Mouse (Mus musculus) liver, adult 2 months (tissue): ENCODE measurements around the gene Rex1bd. TPM values are rescaled to one million over a fixed set of nuclear protein-coding genes. Genes with fewer than 3 reads are reported as not detected.
"Not testable (repeated sequence)": the region's sequence is repeated elsewhere in the genome, so short reads cannot be mapped to it uniquely, and the experiment has no call there.

Experiments used
- DNase-seq: peaks from one replicate; pipeline ENCODE4 v3.0.0-alpha.2; 2011; ENCODE audit warnings: low read depth, low spot score; ENCODE audit errors: extremely low read depth
- H3K27ac ChIP-seq: fragments of 200-500 bp; replicated peaks from 2 replicates; pipeline ENCODE4 v1.5.1; 2012; ENCODE audit warnings: low read depth, mild to moderate bottlenecking, control low read depth, inconsistent platforms, low read length; ENCODE audit not compliant: insufficient read depth
- H3K27me3 ChIP-seq: fragments of 200-500 bp; 2 replicates; pipeline ENCODE4 v1.6.1; 2012; ENCODE audit warnings: mild to moderate bottlenecking, moderate library complexity, low read length, inconsistent platforms; ENCODE audit not compliant: control insufficient read depth, insufficient read depth
- H3K36me3 ChIP-seq: fragments of 200-500 bp; 2 replicates; pipeline ENCODE4 v1.6.1; 2012; ENCODE audit warnings: low read length, inconsistent platforms; ENCODE audit not compliant: control insufficient read depth, insufficient read depth
- H3K4me1 ChIP-seq: fragments of 200-500 bp; 2 replicates; pipeline ENCODE4 v1.6.1; 2011; ENCODE audit warnings: low read length; ENCODE audit not compliant: control insufficient read depth, insufficient read depth
- H3K4me3 ChIP-seq: fragments of 200-500 bp; 2 replicates; pipeline ENCODE4 v1.5.1; 2011; ENCODE audit warnings: low read depth, mild to moderate bottlenecking, control low read depth, low read length, moderate library complexity; ENCODE audit not compliant: insufficient read depth
- H3K79me2 ChIP-seq: fragments of 200-500 bp; 2 replicates; pipeline ENCODE4 v1.6.1; 2012; ENCODE audit warnings: inconsistent platforms, mild to moderate bottlenecking, low read length, moderate library complexity; ENCODE audit not compliant: control insufficient read depth, insufficient read depth
- H3K9ac ChIP-seq: fragments of 200-500 bp; 2 replicates; pipeline ENCODE4 v1.6.1; 2012; ENCODE audit warnings: low read depth, mild to moderate bottlenecking, control low read depth, inconsistent platforms, low read length
- CTCF ChIP-seq: fragments of 200-500 bp; IDR thresholded peaks from 2 replicates; pipeline ENCODE4 v1.5.1; 2011; ENCODE audit warnings: low read depth, low read length, control low read depth
- POLR2A ChIP-seq: fragments of 200-500 bp; IDR thresholded peaks from 2 replicates; pipeline ENCODE4 v1.6.1; 2011; ENCODE audit warnings: low read length, control low read depth; ENCODE audit not compliant: insufficient read depth; ENCODE audit errors: extremely low read depth
- whole genome bisulfite sequencing: fragments of 180-500 bp; shearing (Covaris S2); methylation state at CpG from one replicate; pipeline ENCODE4 v1.1.7; 2018; 5-methylcytosine and 5-hydroxymethylcytosine counted together
- polyA plus RNA-seq: library from polyadenylated mRNA; depleted of rRNA; stranded (reverse); fragments of >200 nt; gene quantifications from 2 replicates; pipeline ENCODE4 v1.2.3, GENCODE M21; 2012
- total RNA-seq: library from RNA; depleted of rRNA; stranded (reverse); fragments of >200 nt; gene quantifications from 2 replicates; pipeline ENCODE4 v1.2.3, GENCODE M21; 2014

Gene Rex1bd
- total and polyA plus RNA-seq, 2 experiments, result 60.8 to 141 TPM

DNA sequence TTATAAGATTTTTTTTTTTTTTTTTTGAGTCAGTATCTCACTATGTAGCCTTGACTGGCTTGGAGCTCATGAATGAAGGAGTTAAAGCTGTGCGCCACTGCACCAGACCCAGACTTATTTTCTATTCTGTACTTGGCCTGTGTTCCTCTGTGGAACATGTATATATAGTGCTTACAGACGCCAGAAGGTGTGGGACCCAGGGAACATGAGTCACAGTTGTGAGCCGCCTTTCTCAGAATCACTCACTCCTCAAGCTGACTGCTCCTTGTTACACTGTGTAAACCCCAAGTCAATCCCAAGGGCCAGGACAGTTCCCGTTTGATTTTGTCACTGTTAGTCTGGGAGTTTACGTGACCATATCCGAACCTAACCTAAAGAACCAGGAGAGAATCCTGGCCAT is 12.5 kb upstream of the Rex1bd start:
- Histone ChIP-seq H3K79me2 (peaks cover 7% of the 10 kb centered on the region; the same call in 1 of the 2 replicates), H3K27ac (no peak overlapping the region), H3K4me3 (no peak overlapping the region), H3K27me3 (no peaks in the 10 kb centered on the region), H3K9ac (no peak overlapping the region), H3K36me3 (peaks cover 7% of the 10 kb centered on the region), H3K4me1 (peaks cover 5% of the 10 kb centered on the region; the same call in 1 of the 2 replicates)
- no peak for DNase-seq
- no peak for TF ChIP-seq POLR2A
- TF ChIP-seq CTCF, result no peak
- 92% methylated on average over 6 of the region's 6 CpGs for WGBS

DNA sequence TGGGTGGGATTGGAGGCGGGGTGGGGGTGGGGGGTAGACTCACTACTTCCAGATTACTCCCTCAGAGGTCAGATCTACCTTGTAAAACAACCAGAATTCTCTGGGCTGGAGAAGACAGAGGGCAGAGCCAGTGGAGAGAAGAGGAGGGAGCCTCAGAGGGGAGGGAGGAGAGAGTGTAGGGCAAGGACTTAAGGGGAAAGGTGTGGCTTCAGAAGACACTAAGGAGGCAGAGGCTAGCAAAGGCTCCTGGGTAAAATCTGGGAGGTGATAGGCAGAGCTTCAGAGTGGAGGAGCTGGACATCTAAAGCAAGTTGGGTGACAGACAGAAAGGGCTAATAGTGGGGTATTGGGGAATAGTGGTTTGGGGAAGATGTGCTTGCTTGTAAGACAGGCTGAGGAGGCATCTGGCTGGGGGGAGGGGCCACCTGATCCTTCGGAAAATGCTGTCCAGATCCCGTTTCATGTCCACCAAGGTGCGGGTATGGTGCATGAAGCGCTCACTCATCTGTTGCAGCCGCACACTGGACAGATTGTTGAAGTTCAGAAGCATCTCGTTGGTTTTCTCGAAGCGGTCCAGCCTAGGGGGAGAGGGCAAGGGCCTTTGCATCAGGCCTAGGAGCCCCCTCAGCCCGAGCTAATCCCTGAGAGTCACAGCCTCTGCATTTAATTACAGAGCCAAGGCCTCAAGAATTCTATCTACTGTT is 11.5 kb upstream of the Rex1bd start:
- TF ChIP-seq CTCF, result no peak
- no peak for TF ChIP-seq POLR2A
- Histone ChIP-seq H3K36me3 (peaks cover 7% of the 10 kb centered on the region), H3K27me3 (no peaks in the 10 kb centered on the region), H3K79me2 (peaks cover 10% of the 10 kb centered on the region; the same call in 1 of the 2 replicates), H3K9ac (no peak overlapping the region), H3K4me1 (peaks cover 2% of the 10 kb centered on the region; the same call in 1 of the 2 replicates), H3K4me3 (no peak overlapping the region), H3K27ac (no peak overlapping the region)
- WGBS, result 90% methylated on average over 10 of the region's 10 CpGs
- no peak for DNase-seq

DNA sequence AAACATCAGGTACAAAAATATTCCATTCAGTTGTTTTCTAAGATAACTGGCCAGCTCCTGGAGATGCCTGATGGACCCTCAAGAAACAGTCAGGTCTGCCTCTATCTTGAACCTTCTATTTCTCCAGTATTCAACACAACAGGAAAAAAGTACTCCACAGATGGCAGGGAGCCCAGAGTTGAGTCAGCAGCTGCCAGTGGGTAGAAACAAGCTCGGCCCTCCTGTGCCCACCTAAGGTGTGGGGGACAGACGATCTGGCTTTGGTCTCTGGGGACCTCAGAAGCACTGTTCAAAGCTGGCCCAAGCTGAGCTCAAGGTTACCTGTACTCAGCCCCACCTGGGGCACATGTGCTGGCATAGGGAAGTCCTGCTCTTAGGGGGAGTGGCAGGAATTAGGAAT is 6.9 kb upstream of the Rex1bd start:
- no peak for DNase-seq
- TF ChIP-seq POLR2A (no peak), CTCF (no peak)
- WGBS, result 37% methylated on average over 2 of the region's 2 CpGs

DNA sequence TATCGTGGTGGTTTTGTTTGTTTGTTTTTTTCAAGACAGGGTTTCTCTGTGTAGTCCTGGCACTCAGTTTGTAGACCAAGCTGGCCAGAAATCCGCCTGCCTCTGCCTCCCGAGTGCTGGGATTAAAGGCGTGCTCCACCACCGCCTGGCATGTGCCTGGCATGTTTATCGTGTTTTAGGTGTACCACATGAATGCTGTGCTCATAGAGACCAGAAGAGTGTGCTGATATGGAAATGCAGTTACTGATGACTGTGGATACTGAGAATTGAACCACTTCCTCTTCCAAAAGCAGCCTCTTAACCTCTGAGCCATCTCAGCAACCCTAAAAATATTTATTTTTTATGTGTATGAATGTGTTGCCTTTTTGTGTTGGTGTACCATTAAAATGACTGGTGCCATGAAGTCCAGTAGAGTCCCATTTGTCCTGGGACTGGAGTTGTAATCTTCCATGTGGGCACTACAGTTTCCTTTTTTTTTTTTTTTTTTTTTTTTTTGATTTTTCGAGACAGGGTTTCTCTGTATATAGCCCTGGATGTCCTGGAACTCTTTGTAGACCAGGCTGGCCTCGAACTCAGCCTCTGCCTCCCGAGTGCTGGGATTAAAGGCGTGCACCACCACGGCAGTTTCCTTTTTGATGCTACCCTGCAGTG is 5.8 kb upstream of the Rex1bd start:
- no peak for DNase-seq
- no peaks in the 10 kb centered on the region for H3K27me3 ChIP-seq
- peaks cover 15% of the 10 kb centered on the region for H3K4me1 ChIP-seq
- H3K27ac ChIP-seq, result no peak overlapping the region
- H3K79me2 ChIP-seq, result peaks cover 25% of the 10 kb centered on the region; the same call in 1 of the 2 replicates
- peaks cover 12% of the 10 kb centered on the region for H3K36me3 ChIP-seq
- 77% methylated on average over 11 of the region's 11 CpGs for WGBS
- no peak overlapping the region for H3K4me3 ChIP-seq
- no peak overlapping the region for H3K9ac ChIP-seq
- TF ChIP-seq CTCF, result no peak
- TF ChIP-seq POLR2A, result no peak

More for the DNA sequence above, 6.9 kb upstream of the Rex1bd start:
- H3K9ac ChIP-seq, result no peak overlapping the region
- H3K4me1 ChIP-seq, result peaks cover 14% of the 10 kb centered on the region
- H3K4me3 ChIP-seq, result no peak overlapping the region
- H3K79me2 ChIP-seq, result peaks cover 25% of the 10 kb centered on the region; the same call in 1 of the 2 replicates
- no peak overlapping the region for H3K27ac ChIP-seq
- peaks cover 4% of the 10 kb centered on the region for H3K36me3 ChIP-seq
- no peaks in the 10 kb centered on the region for H3K27me3 ChIP-seq

DNA sequence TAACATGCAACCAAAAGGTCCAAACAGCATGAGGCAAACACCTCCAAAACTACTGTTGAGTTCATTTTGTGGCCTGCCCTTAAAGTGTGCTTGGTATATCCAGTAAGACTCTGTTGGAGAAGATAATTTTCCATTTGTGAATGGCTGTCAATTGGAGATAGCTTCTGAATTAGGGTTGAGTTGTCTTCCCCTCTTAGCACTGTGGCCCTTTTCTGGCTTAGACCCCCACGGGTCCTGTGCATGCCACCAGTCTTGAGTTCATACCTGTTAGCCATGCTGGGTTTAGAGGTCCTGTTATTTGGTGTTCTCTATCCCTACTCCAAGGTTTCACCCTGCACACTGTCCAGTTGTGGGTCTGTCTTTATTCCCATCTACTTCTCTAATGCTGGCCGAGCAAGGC is 5.2 kb upstream of the Rex1bd start:
- no peaks in the 10 kb centered on the region for H3K27me3 ChIP-seq
- peaks cover 15% of the 10 kb centered on the region for H3K4me1 ChIP-seq
- no peak overlapping the region for H3K4me3 ChIP-seq
- 96% methylated on average over 2 of the region's 2 CpGs for WGBS
- no peak for DNase-seq
- H3K9ac ChIP-seq, result no peak overlapping the region
- no peak overlapping the region for H3K27ac ChIP-seq
- peaks cover 12% of the 10 kb centered on the region for H3K36me3 ChIP-seq
- TF ChIP-seq POLR2A, result no peak
- no peak for TF ChIP-seq CTCF
- peaks cover 25% of the 10 kb centered on the region; the same call in 1 of the 2 replicates for H3K79me2 ChIP-seq

DNA sequence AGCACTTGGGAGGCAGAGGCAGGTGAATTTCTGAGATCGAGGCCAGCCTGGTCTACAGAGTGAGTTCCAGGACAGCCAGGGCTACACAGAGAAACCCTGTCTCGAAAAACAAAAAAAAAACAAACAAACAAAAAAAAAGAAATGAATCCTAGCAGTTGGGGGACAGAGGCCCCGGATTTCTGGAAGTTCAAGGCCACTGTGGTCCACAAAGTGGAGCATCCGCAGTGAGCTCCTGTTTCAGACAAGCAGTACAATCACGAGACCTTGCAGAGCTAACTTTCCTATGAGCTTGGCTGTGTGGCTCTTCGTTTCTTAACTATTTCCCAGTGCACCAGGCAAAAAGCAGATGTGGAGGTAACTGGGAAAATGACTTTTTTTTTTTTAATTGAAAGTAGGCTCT is 4.6 kb upstream of the Rex1bd start:
- H3K27me3 ChIP-seq, result not testable (repeated sequence)
- Histone ChIP-seq H3K27ac (peak overlapping the region; percentile 92), H3K4me1 (peaks cover 15% of the 10 kb centered on the region), H3K79me2 (peaks cover 25% of the 10 kb centered on the region; the same call in 1 of the 2 replicates), H3K4me3 (peak overlapping the region; percentile 96), H3K36me3 (peaks cover 12% of the 10 kb centered on the region), H3K9ac (peak overlapping the region; percentile 94)
- 28% methylated on average over 6 of the region's 6 CpGs for WGBS
- peak; percentile 37 for DNase-seq
